Mouse (Mus musculus) 3134 (cell line): ENCODE data around the gene Ppp2r3c.
"Not testable (repeated sequence)": the region's sequence is repeated elsewhere in the genome, so short reads cannot be mapped to it uniquely, and the experiment has no call there.

Experiments
- DNase-seq: peaks from one replicate; pipeline ENCODE4 v3.0.0-alpha.2; 2011; ENCODE audit warnings: low spot score; ENCODE audit not compliant: insufficient read length; ENCODE audit errors: extremely low read depth

Ppp2r3c gene

DNA sequence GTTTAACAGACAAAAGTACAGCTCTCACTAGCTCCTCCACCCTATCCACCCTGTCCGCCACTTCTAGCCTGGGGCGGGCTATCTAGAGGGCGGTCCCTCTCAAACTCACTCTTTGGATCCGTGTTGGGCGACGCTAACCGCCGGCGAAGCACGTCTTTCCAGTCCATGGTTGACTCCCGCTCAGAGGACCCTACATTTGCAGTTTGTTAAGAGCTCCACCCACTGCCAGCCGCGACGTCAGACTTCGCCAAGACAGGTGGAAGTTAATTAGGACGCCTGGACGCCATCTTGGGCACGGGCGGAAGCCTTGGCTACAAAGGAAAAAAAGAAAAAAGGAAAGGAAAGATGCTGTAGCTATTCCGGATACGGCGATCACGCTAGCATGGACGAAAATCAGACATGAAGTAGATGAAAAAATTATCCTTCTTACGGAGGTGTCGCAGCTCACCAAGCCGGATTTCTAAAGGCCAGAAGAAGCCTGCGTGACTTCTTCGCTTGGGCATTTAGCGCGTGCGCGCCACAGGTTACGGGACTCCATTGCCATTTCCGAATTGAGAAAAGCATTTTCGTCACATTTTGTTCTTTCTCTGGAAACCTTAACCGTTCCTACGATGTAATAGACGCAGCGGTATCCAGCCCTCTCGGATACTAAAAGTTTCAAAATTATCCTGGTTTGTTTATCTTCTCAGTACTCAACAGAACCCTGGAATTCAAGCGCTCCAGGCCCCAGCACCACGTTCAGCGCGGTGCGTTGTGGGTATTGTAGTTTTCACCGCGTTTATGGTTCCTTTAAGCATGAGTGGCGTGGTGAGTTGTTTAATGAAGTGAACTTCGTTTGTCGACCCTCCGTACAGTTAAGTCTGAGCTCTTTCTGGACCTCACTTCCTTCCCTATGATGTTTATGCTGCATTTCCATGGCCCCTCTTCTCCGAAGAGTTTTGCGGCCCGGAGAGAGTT is at the start of gene Ppp2r3c:
Gene Ppp2r3c (minus strand): TSS at position 514 of the 957 bp plus-strand sequence.
- peak; percentile 87 for DNase-seq

DNA sequence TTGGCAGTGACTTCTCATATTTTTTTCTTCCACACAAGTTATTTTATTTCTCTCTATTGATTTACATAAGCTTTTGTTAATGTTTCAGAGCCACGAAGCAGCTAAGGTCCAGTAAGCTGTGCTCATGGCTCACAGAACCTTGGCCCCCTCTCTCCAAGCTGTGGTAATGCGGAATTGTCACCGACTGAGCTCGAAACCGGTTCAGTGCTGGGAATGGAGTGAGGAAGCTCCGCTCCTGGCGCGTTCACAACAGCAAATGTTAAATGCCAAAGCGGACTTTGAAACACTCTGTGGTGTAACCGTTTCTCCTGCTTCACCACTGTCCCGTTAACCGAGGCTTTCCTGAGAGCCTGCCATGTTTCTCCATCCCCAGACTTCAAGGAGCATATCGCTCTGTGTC is 41.8 kb upstream of the Ppp2r3c start:
- DNase-seq, result no peak

DNA sequence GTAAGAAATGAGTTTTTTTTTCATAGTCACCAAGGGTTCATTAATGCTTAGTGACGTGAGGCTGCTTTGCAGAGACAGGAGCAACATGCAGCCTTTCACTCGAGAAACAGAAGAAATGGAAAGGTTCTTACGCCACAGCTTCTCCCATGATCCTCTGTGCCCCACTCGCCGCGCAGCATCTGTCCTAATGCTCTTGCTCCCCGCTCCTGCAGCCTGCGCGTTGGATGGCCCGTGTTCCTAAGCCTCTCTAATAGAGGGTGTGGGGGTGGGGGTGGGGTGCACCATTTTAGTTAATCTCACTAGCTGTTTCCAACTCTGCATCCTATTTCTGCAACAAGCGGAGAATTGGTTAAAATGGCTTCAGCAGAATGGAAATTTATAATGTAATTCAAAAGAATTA is 41.2 kb upstream of the Ppp2r3c start:
- DNase-seq, result no peak

DNA sequence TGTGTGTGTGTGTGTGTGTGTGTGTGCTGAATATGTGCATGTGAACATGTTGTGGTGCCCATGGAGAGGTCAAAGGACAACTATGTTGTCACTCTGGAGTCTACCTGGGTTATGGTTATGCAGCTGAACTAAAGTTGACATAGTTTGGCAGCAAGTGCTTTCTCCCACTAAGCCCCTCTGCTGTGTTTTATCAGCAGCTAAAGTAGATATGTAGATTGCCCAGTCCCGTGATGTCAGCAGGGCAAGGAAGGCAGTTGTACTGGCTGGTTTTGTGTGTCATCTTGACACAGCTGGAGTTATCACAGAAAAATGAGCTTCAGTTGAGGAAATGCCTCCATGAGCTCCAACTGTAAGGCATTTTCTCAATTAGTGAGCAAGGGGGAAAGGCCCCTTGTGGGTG is 40.2 kb upstream of the Ppp2r3c start:
- DNase-seq, result not testable (repeated sequence)

- not testable (repeated sequence) for DNase-seq
These were observed 35.7 kb upstream of the Ppp2r3c start for GRCm38 (mm10) chr12:55338490-55338889.

GRCm38 (mm10) chr12:55333662-55334061 is 30.9 kb upstream of the Ppp2r3c start:
- DNase-seq, result no peak

GRCm38 (mm10) chr12:55329351-55329750 is 26.6 kb upstream of the Ppp2r3c start:
- DNase-seq, result no peak

DNA sequence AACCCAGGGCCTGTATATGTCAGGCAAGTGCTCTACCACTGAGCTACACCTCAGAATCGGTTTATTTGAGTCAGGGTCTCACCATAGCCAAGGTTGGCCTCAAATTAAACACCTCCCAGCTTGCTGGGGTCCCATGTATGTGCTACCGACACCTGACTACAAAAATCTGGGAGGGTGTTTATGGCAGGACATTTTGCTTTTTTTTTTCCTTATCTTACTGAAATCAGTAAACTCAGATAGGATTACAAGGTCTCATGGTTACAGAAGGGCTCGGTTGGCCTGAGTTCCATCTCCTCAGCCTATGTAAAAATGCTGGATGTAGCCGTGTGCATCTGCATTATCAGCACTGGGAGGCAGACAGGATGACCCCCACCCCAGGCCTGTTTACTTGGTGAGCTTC is 26.0 kb upstream of the Ppp2r3c start:
- DNase-seq, result no peak

DNA sequence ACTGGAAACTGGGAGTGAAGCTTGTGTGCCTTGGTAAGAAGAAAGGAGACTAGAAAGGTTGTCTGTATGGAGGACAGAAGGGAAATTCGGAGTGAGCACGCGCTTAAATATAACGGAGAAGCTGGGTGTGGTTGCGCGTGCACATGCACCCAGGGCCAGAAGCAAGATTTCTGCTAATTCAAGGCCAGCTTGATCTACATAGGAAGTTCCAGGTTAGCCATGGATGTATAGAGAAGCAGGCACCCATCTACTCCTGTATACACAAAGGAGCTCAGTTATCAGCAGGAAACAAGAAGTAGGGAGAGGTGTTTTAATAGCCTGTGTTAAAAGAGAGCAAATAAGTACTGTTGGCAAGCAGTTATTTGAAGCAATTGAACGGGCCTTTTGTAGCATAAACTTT is 22.9 kb upstream of the Ppp2r3c start:
- no peak for DNase-seq

- no peak for DNase-seq
These were observed 19.0 kb upstream of the Ppp2r3c start for GRCm38 (mm10) chr12:55321642-55322291.

GRCm38 (mm10) chr12:55315192-55315591 is 12.4 kb upstream of the Ppp2r3c start:
- peak; percentile 28 for DNase-seq

DNA sequence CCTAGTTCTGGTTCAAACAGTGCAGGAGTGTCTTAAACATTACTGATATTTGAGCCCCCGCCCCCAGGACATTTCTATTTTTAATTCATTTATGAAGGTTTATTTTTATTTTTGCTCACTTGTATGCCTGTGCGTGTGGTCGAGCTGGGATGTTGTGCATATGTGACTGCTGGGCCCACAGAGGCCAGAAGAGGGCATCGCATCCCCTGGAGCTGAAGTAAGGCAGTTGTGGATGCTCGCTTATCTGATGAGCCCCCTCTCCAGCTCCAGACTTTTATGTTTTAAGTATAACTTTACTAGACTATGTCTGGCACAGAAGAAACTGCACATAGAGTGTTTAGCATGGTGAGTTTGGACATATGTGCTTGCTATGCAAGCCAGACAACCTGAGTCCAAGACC is 11.1 kb upstream of the Ppp2r3c start:
- no peak for DNase-seq

GRCm38 (mm10) chr12:55311841-55312240 is 9.0 kb upstream of the Ppp2r3c start:
- DNase-seq, result no peak

- no peak for DNase-seq
These were observed 6.7 kb upstream of the Ppp2r3c start for GRCm38 (mm10) chr12:55309501-55309900.

DNA sequence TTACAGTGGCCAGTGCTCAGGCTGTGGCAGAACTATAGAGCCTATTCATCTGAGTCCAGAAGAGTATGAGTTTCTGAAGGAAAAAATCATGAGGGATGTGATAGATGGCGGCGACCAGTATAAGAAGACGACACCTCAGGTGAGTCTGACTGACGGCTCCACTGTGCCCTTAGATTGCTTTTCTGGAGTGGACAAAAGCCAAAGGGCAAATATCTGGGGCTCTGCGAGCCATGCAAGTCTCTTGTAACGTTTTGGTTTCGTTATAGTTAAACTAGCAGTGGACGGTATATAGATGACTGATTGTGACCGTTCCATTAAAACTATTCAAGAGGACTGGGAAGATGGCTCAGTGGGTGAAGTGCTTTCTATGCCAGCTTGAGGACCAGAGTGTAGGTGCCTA is 5.9 kb upstream of the Ppp2r3c start:
- DNase-seq, result no peak

GRCm38 (mm10) chr12:55307566-55307965 is 4.8 kb upstream of the Ppp2r3c start:
- DNase-seq, result no peak

- DNase-seq, result no peak
These were observed 3.6 kb upstream of the Ppp2r3c start for GRCm38 (mm10) chr12:55306371-55306770.

GRCm38 (mm10) chr12:55301472-55302300 is 1.1 kb downstream of the Ppp2r3c start:
- no peak for DNase-seq

- no peak for DNase-seq
These were observed 1.9 kb downstream of the Ppp2r3c start for GRCm38 (mm10) chr12:55300820-55301351.

DNA sequence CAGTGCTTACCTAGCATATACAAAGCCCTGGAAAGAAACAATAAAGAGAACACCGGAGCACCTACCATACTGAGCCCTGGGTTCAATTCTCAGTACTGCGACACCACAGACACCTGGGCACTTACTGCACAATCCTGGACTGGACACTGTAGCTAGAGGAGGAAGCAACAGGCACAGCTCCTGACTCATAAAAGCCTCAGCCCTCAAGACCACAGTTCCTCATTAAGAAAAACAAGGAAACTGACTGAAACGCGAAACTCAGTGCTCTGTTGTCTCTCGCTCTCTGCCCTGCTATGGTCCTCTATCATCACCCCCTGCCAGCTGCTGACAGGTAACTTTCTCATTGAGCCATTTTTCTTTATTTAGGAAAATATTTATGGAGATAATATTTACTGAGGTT is 3.5 kb downstream of the Ppp2r3c start, which contains the start of gene 1110008L16Rik:
Gene 1110008L16Rik (plus strand): TSS at position 242 of the 400 bp plus-strand sequence.
- no peak for DNase-seq

DNA sequence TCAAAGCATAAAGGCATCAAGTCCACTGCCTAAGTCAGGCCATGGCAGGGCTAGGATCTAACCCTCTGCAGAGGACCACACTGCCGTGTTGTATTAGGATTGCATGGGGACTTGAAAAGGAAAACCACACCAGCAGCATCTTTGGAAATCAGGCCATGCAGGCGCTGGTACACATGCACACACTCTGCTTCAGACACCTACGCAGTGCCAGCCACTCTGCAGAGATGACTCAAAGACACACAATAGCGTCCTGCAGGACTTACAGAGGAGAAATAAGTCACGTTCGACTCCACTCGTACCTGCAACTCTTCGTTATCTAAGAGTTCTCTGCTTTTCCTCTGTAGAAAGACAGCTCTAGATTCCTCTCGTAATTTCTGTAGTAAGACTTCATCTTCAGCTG is 4.7 kb downstream of the Ppp2r3c start:
- DNase-seq, result no peak
